Mouse (Mus musculus) cerebellum, adult 11 months (tissue): ENCODE measurements around the gene Tnfaip6.

Source experiments
- DNase-seq: peaks from one replicate; pipeline ENCODE4 v3.0.0; 2022

Gene Tnfaip6

GRCm38 (mm10) chr2:52055616-52056015 lies 17.8 kb downstream of the Tnfaip6 start:
- no peak for DNase-seq

GRCm38 (mm10) chr2:52057099-52057498 lies 19.3 kb downstream of the Tnfaip6 start:
- no peak for DNase-seq

- no peak for DNase-seq
Measured at GRCm38 (mm10) chr2:52057681-52058080, 19.9 kb downstream of the Tnfaip6 start.

DNA sequence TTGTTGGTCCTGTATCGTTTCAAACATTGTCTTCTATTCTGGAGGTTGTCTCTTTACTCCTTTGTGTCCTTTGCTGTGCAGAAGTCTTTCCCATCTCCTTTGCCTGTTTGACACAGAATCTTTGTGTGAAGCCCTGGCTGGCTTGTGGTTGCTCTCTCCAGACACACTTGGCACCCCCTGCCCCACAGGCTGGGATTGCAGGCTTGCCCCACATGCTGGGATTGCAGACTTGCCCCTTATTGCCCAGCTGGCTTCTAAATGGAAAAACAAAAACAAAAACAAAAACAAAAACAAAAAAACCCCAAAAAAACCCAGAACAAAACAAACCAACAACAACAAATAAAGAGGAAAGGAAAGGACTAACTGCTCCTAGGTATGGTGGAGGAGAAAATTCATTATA lies 30.8 kb downstream of the Tnfaip6 start:
- DNase-seq: no peak

GRCm38 (mm10) chr2:52070816-52071215 lies 33.0 kb downstream of the Tnfaip6 start:
- DNase-seq: no peak

- DNase-seq: no peak
Measured at GRCm38 (mm10) chr2:52071241-52071991, 33.6 kb downstream of the Tnfaip6 start.

- DNase-seq: peak; percentile 22
Measured at GRCm38 (mm10) chr2:52072065-52072490, 34.3 kb downstream of the Tnfaip6 start.

DNA sequence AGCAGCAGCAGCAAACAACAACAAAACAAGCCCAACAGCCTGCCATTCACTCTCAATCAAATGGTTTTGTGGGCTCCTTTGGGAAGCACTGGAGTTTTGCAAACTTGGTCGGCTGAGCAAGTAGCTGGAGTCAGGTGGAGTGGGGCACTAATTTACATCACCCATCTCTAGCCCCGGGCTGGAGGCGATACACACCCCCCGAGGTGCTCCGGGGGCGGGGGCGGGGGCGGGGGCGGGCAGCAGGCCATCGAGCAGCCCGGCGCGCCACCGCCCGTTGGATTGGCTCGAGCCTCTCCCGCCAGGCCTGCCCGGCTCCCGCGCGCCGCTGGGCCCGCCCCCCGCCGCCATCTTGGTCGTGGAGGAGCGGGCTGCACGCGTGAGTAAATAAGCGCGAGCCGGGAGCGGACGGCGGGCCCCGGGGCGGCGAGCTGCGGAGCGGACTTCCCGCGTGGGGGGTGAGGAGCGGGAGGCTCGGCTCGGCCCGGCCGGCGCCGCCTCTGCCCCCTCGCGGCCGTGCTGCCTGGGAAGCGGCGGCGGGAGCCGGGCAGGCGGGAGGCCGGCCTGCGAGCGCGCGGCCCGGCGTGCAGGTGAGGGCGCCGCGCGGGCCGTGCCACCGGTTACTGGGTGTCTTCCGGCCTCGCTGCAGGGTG lies 34.8 kb downstream of the Tnfaip6 start, which contains the start of gene Rif1:
Gene Rif1, plus strand, starts transcription at position 342 of the 650 bp plus-strand sequence.
- DNase-seq: peak; percentile 85

GRCm38 (mm10) chr2:52073141-52073904 lies 35.5 kb downstream of the Tnfaip6 start:
- DNase-seq: no peak

- DNase-seq: no peak
Measured at GRCm38 (mm10) chr2:52078666-52079065, 40.9 kb downstream of the Tnfaip6 start.

DNA sequence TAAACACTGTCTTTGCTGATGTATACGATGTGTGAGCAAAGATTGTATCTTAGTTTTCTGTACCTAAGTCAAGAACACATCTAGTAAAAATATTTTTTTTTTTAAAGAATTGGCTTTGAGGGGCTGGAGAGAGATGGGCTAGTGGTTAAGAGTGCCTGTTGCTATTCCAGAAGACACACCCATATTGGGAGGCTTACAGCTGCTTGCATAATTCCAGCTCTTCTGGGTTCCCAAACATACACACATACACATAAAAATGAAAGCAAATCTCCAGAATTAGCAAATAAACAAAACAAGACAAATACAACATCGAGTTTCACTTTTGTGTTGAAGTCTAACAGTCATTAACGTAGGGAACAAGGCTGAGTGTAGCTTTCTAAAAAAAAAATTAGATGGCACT lies 46.2 kb downstream of the Tnfaip6 start:
- DNase-seq: no peak

- peak; percentile 61 for DNase-seq
Measured at GRCm38 (mm10) chr2:52084571-52084970, 46.8 kb downstream of the Tnfaip6 start.
